Mouse (Mus musculus) spleen, postnatal 0 days (tissue): ENCODE data around the gene Eqtn. TPM values are rescaled to one million over a fixed set of nuclear protein-coding genes. Genes with fewer than 3 reads are reported as not detected.

Experiments
- polyA plus RNA-seq: library from polyadenylated mRNA; unstranded; fragments of >200 nt; fragmentation: Nextera tagmentation; extraction: Ambion mirVana; gene quantifications from 2 replicates; pipeline ENCODE4 v1.2.1, GENCODE M21; 2015

Eqtn gene
- not detected in 2 replicates for polyA plus RNA-seq

GRCm38 (mm10) chr4:94928743-94929142 is at the start of gene Eqtn:
Eqtn (minus strand) TSS chr4:94928843.

Other genes with a start within 250 kb of the Eqtn start
- gene Tek, start 189.6 kb downstream of the Eqtn start, polyA plus RNA-seq = 9.7 and 13.4 TPM in 2 replicates
- 14.4 TPM in 2 replicates for gene Mysm1, start 50.3 kb upstream of the Eqtn start, polyA plus RNA-seq
- gene Jun, start 123.4 kb upstream of the Eqtn start, polyA plus RNA-seq = 12.6 and 14.8 TPM in 2 replicates